20 mouse cellular contexts compared by ENCODE assay signal in genomic region chr19:56543320-56543719, GRCm38 (mm10).
"Had no signal": no experiment of that assay in that cellular context is flagged by ENCODE, and none has a peak within 500 bp of the region (broad histone marks: within the 10 kb centered on the region; RNA-seq: fewer than 3 reads in every experiment).

No protein-coding gene starts in this region.

- ATAC-seq: intestine, postnatal 0 days; midbrain, embryonic 15.5 days had no signal

- H3K9me3 ChIP-seq: lung, embryonic 15.5 days; midbrain, embryonic 12.5 days; midbrain, embryonic 15.5 days; neural tube, embryonic 12.5 days; neural tube, embryonic 15.5 days had no signal

- H3K9ac ChIP-seq: lung, embryonic 15.5 days; midbrain, embryonic 12.5 days; midbrain, embryonic 15.5 days; neural tube, embryonic 12.5 days; neural tube, embryonic 15.5 days had no signal

- H3K4me2 ChIP-seq: lung, embryonic 15.5 days; midbrain, embryonic 12.5 days; midbrain, embryonic 15.5 days; neural tube, embryonic 12.5 days; neural tube, embryonic 15.5 days had no signal

- DNase-seq: kidney, adult 2 months; kidney, postnatal 25 days; layer of hippocampus, adult 9-11 months; lung, adult 18-20 months; lung, postnatal 10 days; lung, postnatal 36 days; right cerebral cortex, adult 18-20 months; right cerebral cortex, postnatal 14 days; right cerebral cortex, postnatal 4 days; thymus, adult 2 months; thymus, postnatal 25 days had no signal

- H3K27ac ChIP-seq: kidney, postnatal 0 days; layer of hippocampus, adult 2 months; lung, embryonic 15.5 days; midbrain, embryonic 12.5 days; midbrain, embryonic 15.5 days; neural tube, embryonic 12.5 days; neural tube, embryonic 15.5 days; stomach, postnatal 0 days had no signal

- H3K27me3 ChIP-seq: lung, embryonic 15.5 days; midbrain, embryonic 12.5 days; midbrain, embryonic 15.5 days; neural tube, embryonic 12.5 days; neural tube, embryonic 15.5 days had no signal

- H3K4me3 ChIP-seq: layer of hippocampus, adult 2 months; lung, embryonic 15.5 days; midbrain, embryonic 12.5 days; midbrain, embryonic 15.5 days; neural tube, embryonic 12.5 days; neural tube, embryonic 15.5 days had no signal
